Mouse (Mus musculus): ENCODE data around the gene Zc3h10. TPM values are rescaled to one million over a fixed set of nuclear protein-coding genes. Genes with fewer than 3 reads are reported as not detected.
A peak's percentile ranks its signal among the peaks of the same experiment; 100 is the strongest.
"Not testable (repeated sequence)": the region's sequence is repeated elsewhere in the genome, so short reads cannot be mapped to it uniquely, and the experiment has no call there.

Gene Zc3h10
- polyA plus RNA-seq, 1 experiment from 2014 or later = 15.4 TPM

GRCm38 (mm10) chr10:128516677-128517076 lies 30.9 kb downstream of the Zc3h10 start:
- 30% methylated on average over 6 of the region's 6 CpGs for WGBS
- H3K4me3 ChIP-seq = no peak overlapping the region
- no peaks in the 10 kb centered on the region for H3K4me1 ChIP-seq
- ATAC-seq (ENCODE audit: insufficient number of reproducible peaks, low FRiP score, low TSS enrichment, low read depth) = no peak
- H3K9me3 ChIP-seq = no peaks in the 10 kb centered on the region
- no peak overlapping the region for H3K27ac ChIP-seq
- H3K4me2 ChIP-seq = no peak overlapping the region
- H3K36me3 ChIP-seq = peaks cover 78% of the 10 kb centered on the region
- no peak overlapping the region for H3K9ac ChIP-seq
- H3K27me3 ChIP-seq = peaks cover 16% of the 10 kb centered on the region; the same call in 1 of the 2 replicates

DNA sequence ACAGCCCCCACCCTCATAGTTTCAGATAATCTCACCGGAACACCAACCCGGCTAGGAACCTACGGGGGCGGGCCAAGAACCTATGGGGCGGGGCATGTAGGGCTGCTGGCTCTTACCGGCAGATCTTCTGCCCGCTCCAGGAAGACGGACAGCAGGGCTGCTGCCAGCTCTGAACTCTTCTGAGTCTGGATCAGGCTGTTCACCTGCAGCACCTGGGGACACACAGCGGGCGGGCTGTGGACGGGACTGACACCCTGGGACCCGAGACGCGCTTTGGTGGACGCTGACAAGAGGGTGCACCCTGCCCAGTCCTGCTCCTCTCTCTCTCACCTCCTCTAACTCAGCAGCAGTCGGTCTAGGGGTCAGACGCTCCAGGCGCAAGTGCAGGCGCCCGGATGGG lies 31.5 kb downstream of the Zc3h10 start:
- no peak overlapping the region for H3K9ac ChIP-seq
- peak overlapping the region; percentile 13; the same call in 1 of the 2 replicates for H3K4me2 ChIP-seq
- H3K4me1 ChIP-seq = no peaks in the 10 kb centered on the region
- WGBS = 33% methylated on average over 20 of the region's 20 CpGs
- no peak overlapping the region for H3K4me3 ChIP-seq
- no peaks in the 10 kb centered on the region for H3K9me3 ChIP-seq
- peaks cover 79% of the 10 kb centered on the region for H3K36me3 ChIP-seq
- peaks cover 16% of the 10 kb centered on the region; the same call in 1 of the 2 replicates for H3K27me3 ChIP-seq
- no peak overlapping the region for H3K27ac ChIP-seq
- ATAC-seq (ENCODE audit: insufficient number of reproducible peaks, low FRiP score, low TSS enrichment, low read depth) = no peak

DNA sequence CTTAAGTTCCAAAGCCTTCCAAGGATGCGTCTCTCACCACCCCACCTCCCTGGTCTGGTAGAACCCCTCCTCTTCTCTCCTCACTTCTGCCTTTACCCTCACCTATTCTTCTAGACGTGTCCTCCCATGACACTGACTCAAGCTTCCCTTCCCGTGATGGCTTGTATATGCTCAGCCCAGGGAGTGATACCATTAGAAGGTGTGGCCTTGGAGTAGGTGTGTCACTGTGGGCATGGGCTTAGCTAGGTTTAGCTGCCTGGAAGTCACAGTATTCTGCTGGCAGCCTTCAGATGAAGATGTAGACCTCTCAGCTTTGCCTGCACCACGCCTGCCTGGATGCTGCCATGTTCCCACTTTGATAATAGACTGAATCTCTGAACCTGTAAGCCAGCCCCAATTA lies 32.5 kb downstream of the Zc3h10 start:
- no peak for ATAC-seq (ENCODE audit: insufficient number of reproducible peaks, low FRiP score, low TSS enrichment, low read depth)
- Histone ChIP-seq H3K27me3 (peaks cover 16% of the 10 kb centered on the region; the same call in 1 of the 2 replicates), H3K9me3 (no peaks in the 10 kb centered on the region), H3K4me1 (no peaks in the 10 kb centered on the region), H3K36me3 (peaks cover 77% of the 10 kb centered on the region), H3K27ac (no peak overlapping the region), H3K9ac (no peak overlapping the region), H3K4me2 (no peak overlapping the region), H3K4me3 (no peak overlapping the region)
- 81% methylated on average over 4 of the region's 4 CpGs for WGBS

GRCm38 (mm10) chr10:128511761-128512160 lies 35.8 kb downstream of the Zc3h10 start:
- H3K36me3 ChIP-seq = peaks cover 59% of the 10 kb centered on the region
- no peak overlapping the region for H3K4me2 ChIP-seq
- no peak overlapping the region for H3K9ac ChIP-seq
- WGBS = 79% methylated on average over 12 of the region's 12 CpGs
- H3K27me3 ChIP-seq = peaks cover 1% of the 10 kb centered on the region; the same call in 1 of the 2 replicates
- H3K9me3 ChIP-seq = no peaks in the 10 kb centered on the region
- ATAC-seq (ENCODE audit: insufficient number of reproducible peaks, low FRiP score, low TSS enrichment, low read depth) = no peak
- no peak overlapping the region for H3K27ac ChIP-seq
- H3K4me1 ChIP-seq = no peaks in the 10 kb centered on the region
- no peak overlapping the region for H3K4me3 ChIP-seq

GRCm38 (mm10) chr10:128511189-128511588 lies 36.4 kb downstream of the Zc3h10 start:
- H3K9ac ChIP-seq = no peak overlapping the region
- WGBS = 90% methylated on average over 9 of the region's 9 CpGs
- no peaks in the 10 kb centered on the region for H3K4me1 ChIP-seq
- no peaks in the 10 kb centered on the region; the same call in 1 of the 2 replicates for H3K27me3 ChIP-seq
- no peak for ATAC-seq (ENCODE audit: insufficient number of reproducible peaks, low FRiP score, low TSS enrichment, low read depth)
- H3K4me2 ChIP-seq = no peak overlapping the region
- H3K36me3 ChIP-seq = peaks cover 54% of the 10 kb centered on the region
- no peaks in the 10 kb centered on the region for H3K9me3 ChIP-seq
- H3K4me3 ChIP-seq = no peak overlapping the region
- H3K27ac ChIP-seq = no peak overlapping the region

DNA sequence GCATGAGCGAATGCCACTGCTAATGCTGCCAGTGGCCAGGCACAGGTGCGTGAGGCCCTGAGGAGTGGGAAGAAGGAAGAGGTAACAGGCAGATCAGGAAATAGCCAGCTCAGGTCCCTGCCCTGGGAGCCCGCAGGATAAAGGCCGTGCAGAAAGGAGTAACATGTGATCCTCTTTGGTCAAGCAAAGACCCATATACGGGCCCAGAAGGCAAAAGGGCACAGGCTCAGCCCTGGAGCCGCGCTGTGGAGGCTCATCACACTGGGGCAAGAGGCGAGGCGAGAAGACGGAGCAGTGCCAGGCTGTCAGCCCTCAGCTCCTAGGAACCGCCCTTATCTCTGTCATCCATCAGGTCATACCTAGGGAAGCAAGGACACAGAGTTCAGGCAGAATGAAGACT lies 37.3 kb downstream of the Zc3h10 start:
- H3K4me2 ChIP-seq = no peak overlapping the region
- no peak overlapping the region for H3K27ac ChIP-seq
- H3K36me3 ChIP-seq = peaks cover 45% of the 10 kb centered on the region
- H3K27me3 ChIP-seq = no peaks in the 10 kb centered on the region
- no peak for ATAC-seq (ENCODE audit: insufficient number of reproducible peaks, low FRiP score, low TSS enrichment, low read depth)
- H3K4me3 ChIP-seq = no peak overlapping the region
- WGBS = 82% methylated on average over 11 of the region's 11 CpGs
- no peak overlapping the region for H3K9ac ChIP-seq
- H3K9me3 ChIP-seq = no peaks in the 10 kb centered on the region
- H3K4me1 ChIP-seq = no peaks in the 10 kb centered on the region

DNA sequence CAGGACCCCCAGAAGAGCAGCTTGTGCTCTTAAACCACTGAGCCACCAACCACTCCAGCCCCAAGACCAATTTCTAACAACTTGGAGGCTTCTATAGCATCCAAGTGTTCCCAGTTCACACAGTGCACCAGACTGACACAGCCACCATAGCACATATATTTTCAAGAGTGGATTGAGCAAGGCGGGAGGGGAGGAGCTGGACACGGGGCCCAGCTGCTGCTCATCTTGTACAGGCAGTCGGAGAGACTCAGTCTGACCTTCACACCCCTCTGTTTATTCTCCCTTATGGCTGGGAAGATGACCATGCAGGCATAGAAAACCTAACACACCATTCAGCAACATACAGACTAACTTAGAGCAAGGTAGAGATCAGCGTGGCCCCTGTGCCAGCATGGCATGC lies 37.7 kb downstream of the Zc3h10 start:
- Histone ChIP-seq H3K9me3 (no peaks in the 10 kb centered on the region), H3K27me3 (no peaks in the 10 kb centered on the region), H3K4me2 (no peak overlapping the region), H3K9ac (no peak overlapping the region), H3K36me3 (peaks cover 40% of the 10 kb centered on the region), H3K4me1 (no peaks in the 10 kb centered on the region), H3K4me3 (no peak overlapping the region), H3K27ac (no peak overlapping the region)
- ATAC-seq (ENCODE audit: insufficient number of reproducible peaks, low FRiP score, low TSS enrichment, low read depth) = no peak
- 85% methylated on average over 4 of the region's 4 CpGs for WGBS

DNA sequence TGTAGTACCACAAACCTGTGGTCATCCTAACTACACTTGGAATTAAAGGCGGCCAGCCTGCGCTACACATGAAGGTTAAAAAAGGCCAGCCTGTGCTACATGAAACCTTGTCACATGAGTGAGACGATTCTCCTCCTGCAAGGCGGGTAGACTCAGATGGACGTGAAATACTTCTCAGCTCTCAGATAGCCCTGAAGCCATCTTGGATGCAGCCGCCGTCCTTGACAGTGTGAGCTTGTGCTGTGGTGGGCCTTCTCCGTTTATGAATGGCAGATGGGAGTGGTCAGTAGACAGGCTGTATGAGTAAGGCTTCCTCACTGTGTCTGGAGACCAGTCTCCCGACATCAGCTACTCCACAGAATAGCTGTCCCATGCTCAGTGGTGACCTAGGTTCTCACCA lies 38.4 kb downstream of the Zc3h10 start:
- no peak overlapping the region for H3K9ac ChIP-seq
- no peak overlapping the region for H3K27ac ChIP-seq
- H3K4me2 ChIP-seq = no peak overlapping the region
- no peak for ATAC-seq (ENCODE audit: insufficient number of reproducible peaks, low FRiP score, low TSS enrichment, low read depth)
- H3K4me1 ChIP-seq = no peaks in the 10 kb centered on the region
- no peaks in the 10 kb centered on the region for H3K27me3 ChIP-seq
- H3K36me3 ChIP-seq = peaks cover 39% of the 10 kb centered on the region
- H3K4me3 ChIP-seq = no peak overlapping the region
- WGBS = 88% methylated on average over 9 of the region's 9 CpGs
- no peaks in the 10 kb centered on the region for H3K9me3 ChIP-seq

DNA sequence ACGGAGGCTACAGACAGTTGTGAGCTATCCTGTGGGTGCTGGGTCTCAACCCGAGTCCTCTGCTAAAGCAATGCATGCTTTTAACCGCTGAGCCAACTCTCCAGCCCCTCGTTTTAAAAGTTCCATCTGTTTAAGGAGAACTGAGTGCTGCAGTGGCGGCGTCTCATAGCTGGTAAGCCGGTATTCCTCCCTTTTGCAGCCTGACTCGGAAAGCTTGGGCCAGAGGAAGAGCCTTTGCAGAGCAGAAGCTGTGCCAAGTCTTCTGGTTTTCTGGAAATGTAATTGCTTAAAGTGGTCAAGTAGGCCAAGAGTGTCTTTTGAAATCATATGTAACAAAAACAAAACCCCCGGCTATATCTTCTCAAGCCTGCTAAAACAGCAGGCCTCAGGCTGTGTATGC lies 39.3 kb downstream of the Zc3h10 start:
- H3K4me1 ChIP-seq = no peaks in the 10 kb centered on the region
- no peak overlapping the region for H3K4me3 ChIP-seq
- H3K9me3 ChIP-seq = no peaks in the 10 kb centered on the region
- 68% methylated on average over 9 of the region's 9 CpGs for WGBS
- H3K4me2 ChIP-seq = no peak overlapping the region
- ATAC-seq (ENCODE audit: insufficient number of reproducible peaks, low FRiP score, low TSS enrichment, low read depth) = no peak
- H3K27me3 ChIP-seq = no peaks in the 10 kb centered on the region
- peaks cover 39% of the 10 kb centered on the region for H3K36me3 ChIP-seq
- H3K9ac ChIP-seq = no peak overlapping the region
- peak overlapping the region; percentile 67 for H3K27ac ChIP-seq

GRCm38 (mm10) chr10:128505974-128506373 lies 41.6 kb downstream of the Zc3h10 start:
- no peak for ATAC-seq (ENCODE audit: insufficient number of reproducible peaks, low FRiP score, low TSS enrichment, low read depth)
- Histone ChIP-seq H3K4me1 (no peaks in the 10 kb centered on the region), H3K36me3 (peaks cover 19% of the 10 kb centered on the region), H3K9ac (no peak overlapping the region), H3K9me3 (no peaks in the 10 kb centered on the region), H3K4me2 (no peak overlapping the region), H3K27ac (no peak overlapping the region), H3K27me3 (no peaks in the 10 kb centered on the region), H3K4me3 (no peak overlapping the region)
- 93% methylated on average over 14 of the region's 14 CpGs for WGBS

DNA sequence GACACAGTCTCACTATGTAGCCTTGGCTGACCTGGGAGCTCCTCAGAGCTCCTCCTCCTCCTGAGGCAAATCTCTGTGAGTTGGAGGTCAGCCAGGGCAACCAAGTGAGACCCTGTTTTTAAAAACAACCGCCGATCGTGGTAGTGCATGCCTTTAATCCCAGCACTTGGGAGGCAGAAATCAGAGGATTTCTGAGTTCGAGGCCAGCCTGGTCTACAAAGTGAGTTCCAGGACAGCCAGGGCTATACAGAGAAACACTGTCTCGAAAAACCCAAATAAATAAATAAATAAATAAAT lies 42.3 kb downstream of the Zc3h10 start:
- H3K36me3 ChIP-seq = peaks cover 14% of the 10 kb centered on the region
- not testable (repeated sequence) for H3K27ac ChIP-seq; H3K4me3 ChIP-seq; ATAC-seq (ENCODE audit: insufficient number of reproducible peaks, low FRiP score, low TSS enrichment, low read depth); H3K27me3 ChIP-seq; H3K4me1 ChIP-seq; H3K4me2 ChIP-seq; H3K9me3 ChIP-seq; H3K9ac ChIP-seq
- WGBS = 84% methylated on average over 5 of the region's 5 CpGs

DNA sequence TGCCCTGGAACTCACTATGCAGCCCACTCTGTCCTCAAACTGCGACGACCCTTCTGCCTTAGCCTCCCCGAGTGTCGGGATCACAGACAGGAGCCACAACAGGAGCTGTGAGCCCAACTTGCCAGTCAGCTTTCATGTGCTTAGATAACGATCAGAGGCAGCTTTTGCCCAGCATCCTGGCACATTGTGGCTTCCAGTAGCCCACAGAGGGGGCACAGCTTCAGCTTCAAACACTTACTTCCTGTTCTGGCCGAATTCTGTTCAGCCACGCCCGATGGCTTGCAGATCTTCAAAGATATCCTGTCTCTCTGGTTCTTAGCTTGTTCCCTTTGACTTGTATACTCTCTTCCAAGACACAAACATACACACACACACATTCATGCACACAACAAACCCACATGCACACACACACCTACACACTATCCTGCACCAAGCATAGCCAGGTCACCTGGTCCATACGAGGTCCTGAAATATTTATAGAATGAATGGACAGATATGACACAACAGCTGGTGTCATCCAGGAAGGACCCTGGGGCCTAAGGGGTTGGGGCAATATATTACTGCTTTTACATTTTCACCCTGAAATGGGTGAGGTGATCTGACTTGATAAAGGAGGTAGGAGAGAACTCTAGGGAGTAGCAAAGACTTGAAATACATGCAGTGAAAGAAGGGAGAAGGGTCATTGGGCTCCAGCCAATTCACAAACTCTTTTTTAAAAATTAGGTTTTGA lies 42.8 kb downstream of the Zc3h10 start:
- H3K36me3 ChIP-seq = peaks cover 9% of the 10 kb centered on the region
- WGBS = 72% methylated on average over 9 of the region's 9 CpGs
- no peak overlapping the region for H3K4me3 ChIP-seq
- no peak overlapping the region for H3K9ac ChIP-seq
- no peaks in the 10 kb centered on the region for H3K9me3 ChIP-seq
- no peak overlapping the region for H3K4me2 ChIP-seq
- H3K4me1 ChIP-seq = no peaks in the 10 kb centered on the region
- no peak overlapping the region for H3K27ac ChIP-seq
- H3K27me3 ChIP-seq = no peaks in the 10 kb centered on the region
- ATAC-seq (ENCODE audit: insufficient number of reproducible peaks, low FRiP score, low TSS enrichment, low read depth) = no peak

- Histone ChIP-seq H3K9me3 (no peaks in the 10 kb centered on the region), H3K36me3 (peaks cover under 1% of the 10 kb centered on the region), H3K27me3 (no peaks in the 10 kb centered on the region), H3K4me1 (0 out of 2 replicates have a peak, but pooled peaks cover 6% of the 10 kb centered on the region), H3K9ac (no peak overlapping the region), H3K27ac (no peak overlapping the region), H3K4me2 (no peak overlapping the region), H3K4me3 (no peak overlapping the region)
- no peak for ATAC-seq (ENCODE audit: insufficient number of reproducible peaks, low FRiP score, low TSS enrichment, low read depth)
- WGBS = 66% methylated on average over 3 of the region's 3 CpGs
These were observed 43.6 kb downstream of the Zc3h10 start for GRCm38 (mm10) chr10:128504012-128504411.
